Mouse (Mus musculus): ENCODE data around the gene Gstm4.

- TF ChIP-seq CTCF (IDR thresholded peaks at IDR 0.05; ENCODE audit: low read depth) (peak; percentile 85), EP300 (IDR thresholded peaks at IDR 0.05; ENCODE audit: low read depth) (no peak)
Observed at GRCm38 (mm10) chr3:108070295-108071293, 25.9 kb upstream of the Gstm4 start.
